Mouse (Mus musculus) heart, adult 11 months (tissue): ENCODE measurements at regions not wholly inside any gene's neighbourhood (a gene's known extent, or its start where the extent isn't known, plus 50 kb on each side); places are given as distances from the start of the nearest gene placed in this dataset.
"Not testable (repeated sequence)": the region's sequence is repeated elsewhere in the genome, so short reads cannot be mapped to it uniquely, and the experiment has no call there.

ENCODE experiments used
- DNase-seq: peaks from one replicate; pipeline ENCODE4 v3.0.0; 2022

DNA sequence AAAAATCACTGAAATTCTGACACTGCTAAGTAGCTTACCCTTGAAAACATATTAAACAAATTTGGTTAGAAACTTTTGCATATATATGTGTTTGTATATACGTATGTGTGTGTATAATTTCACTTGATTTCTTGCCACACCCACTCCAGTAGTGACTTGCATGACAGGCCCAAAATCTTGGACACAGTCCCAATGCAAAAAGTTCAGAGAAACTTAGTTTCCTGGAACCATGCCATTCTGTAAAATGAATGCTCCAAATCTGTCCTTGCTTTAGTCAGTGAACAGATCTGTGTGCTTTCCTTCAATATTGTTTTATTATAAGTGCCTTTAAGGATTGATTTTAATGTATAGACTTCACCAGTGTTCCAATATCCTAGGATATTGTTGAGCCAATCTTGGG lies 344.0 kb downstream of the Pom121l12 start:
- no peak for DNase-seq

GRCm38 (mm10) chr11:14943451-14943850 lies 344.4 kb downstream of the Pom121l12 start:
- DNase-seq: not testable (repeated sequence)

- peak; percentile 4 for DNase-seq
Measured at GRCm38 (mm10) chr11:14957650-14958049, 358.6 kb downstream of the Pom121l12 start.

- DNase-seq: peak; percentile 49
Measured at GRCm38 (mm10) chr11:14958689-14959088, 359.6 kb downstream of the Pom121l12 start.
